Mouse (Mus musculus) Patski (cell line): ENCODE data around the gene Myh1. TPM values are rescaled to one million over a fixed set of nuclear protein-coding genes. Genes with fewer than 3 reads are reported as not detected.
A peak's percentile ranks its signal among the peaks of the same experiment; 100 is the strongest.

Source experiments
- ATAC-seq: fragments of 100-300 bp; one replicate; pipeline ENCODE4 v1.8.0; 2021
- CTCF ChIA-PET: fragments of 350-600 bp; sonication (Branson Sonifier 250); formaldehyde crosslinking; loops from one replicate; lab custom pipeline; 2022; ENCODE audit warnings: inconsistent platforms; lab: Charles Lee
- POLR2A ChIA-PET: fragments of 350-600 bp; sonication (Branson Sonifier 250); formaldehyde crosslinking; loops from one replicate; lab custom pipeline; 2022; ENCODE audit warnings: antibody characterized with exemption, inconsistent platforms; lab: Charles Lee
- DNase-seq: peaks from one replicate; pipeline ENCODE4 v3.0.0-alpha.2; 2011; ENCODE audit warnings: low read depth, low spot score
- H3K27me3 ChIP-seq: fragments of 371-371 bp; one replicate; pipeline ENCODE4 v1.5.1; 2021
- CTCF ChIP-seq: fragments of 100-300 bp; IDR thresholded peaks from one replicate; pipeline ENCODE4 v1.5.1; 2021
- in situ Hi-C: fragments of 300-500 bp; cut with MboI; formaldehyde crosslinking; loops from 3 replicates; pipeline ENCODE4 v1.11.1; 2018; ENCODE audit warnings: low pct_unique_long_range_greater_than_20kb, mixed read lengths
- polyA plus RNA-seq: library from polyadenylated mRNA; unstranded; gene quantifications from one replicate; pipeline ENCODE4 v1.2.3, GENCODE M21; 2021

Gene Myh1
- polyA plus RNA-seq, 1 experiment from 2014 or later, result not detected

DNA sequence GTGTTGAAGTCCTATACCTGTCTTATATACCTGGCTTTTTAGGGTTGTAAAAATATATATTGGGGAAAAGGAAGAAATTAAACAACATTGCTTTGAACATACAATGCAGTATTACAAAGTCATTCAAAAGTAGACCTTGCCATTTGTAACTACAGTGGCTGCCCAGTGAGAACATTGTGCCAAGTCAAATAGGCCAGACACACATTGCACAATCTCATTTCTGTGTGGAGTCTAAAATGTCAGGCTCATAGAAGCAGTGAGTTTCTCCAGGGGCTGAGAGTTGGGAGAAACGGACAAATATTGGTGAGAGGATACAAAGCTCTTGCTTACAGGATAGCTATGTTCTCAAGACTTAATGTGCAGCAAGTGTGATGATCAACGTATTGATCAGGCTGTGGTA, 30.1 kb downstream of the Myh1 start:
- TF ChIP-seq CTCF, result no peak
- no peak for ATAC-seq
- in situ Hi-C loops, result loop anchor here (5.0 kb wide), 1 partner anchor 118 kb away; no protein-coding TSS in a partner anchor
- CTCF ChIA-PET, result no interaction called here
- POLR2A ChIA-PET, result no interaction called here
- H3K27me3 ChIP-seq, result peaks cover 21% of the 10 kb centered on the region
- DNase-seq, result no peak

DNA sequence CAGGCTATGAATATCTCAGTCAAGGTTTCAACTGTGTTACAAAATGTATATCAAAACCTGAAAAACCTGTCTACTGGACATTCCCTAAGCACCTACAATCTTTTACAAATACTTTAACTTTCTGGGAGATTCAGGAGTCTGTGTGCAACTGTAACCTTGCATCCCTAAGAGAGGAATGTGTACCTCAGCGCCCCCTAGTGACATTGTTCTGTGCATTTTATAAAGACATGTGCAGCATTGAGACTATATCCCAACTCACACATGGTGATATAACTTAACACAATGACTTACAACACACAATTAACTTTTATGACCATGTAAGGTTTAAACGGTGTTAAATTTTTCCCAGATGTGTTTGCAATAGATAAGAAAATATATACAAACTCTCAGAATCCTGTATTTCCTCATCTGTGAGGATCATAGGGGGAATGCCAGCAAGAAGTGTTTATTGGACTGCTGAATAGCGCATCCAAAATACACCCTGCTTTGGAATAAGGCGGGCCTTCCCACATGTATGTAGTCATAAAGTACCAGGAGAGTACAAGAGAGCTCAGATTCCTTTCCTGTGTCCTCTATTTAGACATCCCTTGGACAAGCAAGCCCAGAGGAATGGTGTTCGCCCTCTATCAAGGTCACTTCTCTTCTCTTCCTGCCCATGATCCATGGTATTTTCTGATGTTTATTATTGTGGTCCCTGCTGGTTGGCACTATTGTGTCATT, 35.9 kb downstream of the Myh1 start:
- ChIA-PET POLR2A (no interaction called here), CTCF (interaction anchor here (2.0 kb wide), 1 partner anchor 19 kb away, joined by 4 read pairs; no protein-coding TSS in a partner anchor)
- ATAC-seq (no peak), DNase-seq (no peak)
- in situ Hi-C loops, result no loop called here
- TF ChIP-seq CTCF, result peak; percentile 50
- peaks cover 25% of the 10 kb centered on the region for H3K27me3 ChIP-seq

DNA sequence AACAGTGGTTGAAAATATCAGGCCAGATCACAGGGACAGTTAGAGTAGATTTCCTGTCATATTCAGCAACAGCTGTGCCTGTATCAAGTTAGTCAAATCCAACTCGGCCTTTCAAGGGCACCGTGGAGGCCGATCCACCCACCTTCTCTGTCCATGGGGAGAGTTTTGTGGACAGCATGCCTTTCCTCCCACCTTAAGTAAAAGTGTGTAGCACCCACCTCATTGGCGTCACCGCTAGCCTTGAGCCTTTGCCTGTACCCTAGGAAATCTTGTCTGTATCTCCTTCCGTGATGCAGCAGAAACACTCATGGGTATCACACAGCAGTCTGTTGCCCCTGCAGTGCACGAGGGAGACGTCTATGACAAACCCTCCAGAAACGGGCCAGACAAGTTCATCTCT, 36.9 kb downstream of the Myh1 start:
- POLR2A ChIA-PET, result no interaction called here
- CTCF ChIA-PET, result interaction anchor here (2.0 kb wide), 1 partner anchor 18 kb away, joined by 4 read pairs; no protein-coding TSS in a partner anchor
- ATAC-seq, result no peak
- peaks cover 19% of the 10 kb centered on the region for H3K27me3 ChIP-seq
- DNase-seq, result no peak
- no peak for TF ChIP-seq CTCF
- in situ Hi-C loops, result no loop called here

DNA sequence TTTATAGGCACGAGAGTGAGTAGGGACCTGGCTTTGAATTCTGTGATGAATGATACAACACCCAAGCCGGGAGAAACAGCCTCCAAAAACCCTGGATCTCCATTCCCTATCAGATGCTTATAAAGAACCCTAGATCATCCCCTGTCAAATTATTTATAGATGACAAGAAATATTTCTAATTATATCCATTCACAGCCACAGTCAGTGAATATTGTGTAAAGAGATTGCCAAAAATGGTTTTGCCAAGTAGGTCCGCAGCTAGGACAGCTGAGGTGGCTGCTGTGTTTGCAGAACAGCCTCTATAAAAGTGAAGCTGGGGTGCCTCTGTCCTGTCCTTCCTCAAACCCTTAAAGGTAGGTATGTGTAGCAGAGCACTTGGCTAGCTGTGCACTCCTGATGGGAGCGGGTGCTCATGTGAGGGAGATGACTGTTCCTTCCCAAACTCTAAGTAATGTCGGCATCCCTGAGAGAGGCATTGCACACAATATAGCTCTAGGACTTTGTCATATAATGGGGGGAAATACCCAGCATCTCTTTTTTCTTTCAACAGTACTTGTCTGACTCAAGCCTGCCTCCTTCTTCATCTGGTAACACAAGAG, 37.7 kb downstream of the Myh1 start, which contains the start of gene Myh4:
TSS of gene Myh4 (plus strand) at position 549 of the 599 bp plus-strand sequence.
- CTCF ChIA-PET, result interaction anchor here (2.0 kb wide), 1 partner anchor 17 kb away, joined by 4 read pairs; no protein-coding TSS in a partner anchor
- ATAC-seq (no peak), DNase-seq (no peak)
- H3K27me3 ChIP-seq, result peaks cover 13% of the 10 kb centered on the region
- no peak for TF ChIP-seq CTCF
- POLR2A ChIA-PET, result interaction anchor here (0.6 kb wide), 1 partner anchor 9 kb away, joined by 3 read pairs; no protein-coding TSS in a partner anchor
- in situ Hi-C loops, result no loop called here

DNA sequence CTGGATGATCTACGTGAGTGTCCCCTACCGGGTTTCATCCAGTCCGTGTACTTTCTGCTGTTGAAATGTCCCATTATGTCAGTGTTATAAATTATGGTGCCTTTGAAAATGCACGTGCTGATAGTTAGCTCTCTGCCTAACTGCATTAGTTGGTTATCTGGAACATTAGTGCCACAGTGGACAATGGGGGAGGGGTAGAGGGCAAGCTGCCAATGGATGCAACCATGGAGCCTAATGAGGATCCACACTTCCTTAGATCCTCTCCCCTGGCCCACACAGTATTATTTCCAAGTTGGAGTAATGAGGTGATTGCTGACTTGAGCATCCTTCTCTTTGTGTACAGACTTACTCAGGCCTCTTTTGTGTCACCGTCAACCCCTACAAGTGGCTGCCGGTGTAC, 41.2 kb downstream of the Myh1 start:
- in situ Hi-C loops, result no loop called here
- ChIA-PET CTCF (interaction anchor here (1.1 kb wide), 1 partner anchor 17 kb away, joined by 3 read pairs; no protein-coding TSS in a partner anchor), POLR2A (no interaction called here)
- ATAC-seq, result no peak
- no peak for TF ChIP-seq CTCF
- H3K27me3 ChIP-seq, result peaks cover 13% of the 10 kb centered on the region
- DNase-seq, result no peak

DNA sequence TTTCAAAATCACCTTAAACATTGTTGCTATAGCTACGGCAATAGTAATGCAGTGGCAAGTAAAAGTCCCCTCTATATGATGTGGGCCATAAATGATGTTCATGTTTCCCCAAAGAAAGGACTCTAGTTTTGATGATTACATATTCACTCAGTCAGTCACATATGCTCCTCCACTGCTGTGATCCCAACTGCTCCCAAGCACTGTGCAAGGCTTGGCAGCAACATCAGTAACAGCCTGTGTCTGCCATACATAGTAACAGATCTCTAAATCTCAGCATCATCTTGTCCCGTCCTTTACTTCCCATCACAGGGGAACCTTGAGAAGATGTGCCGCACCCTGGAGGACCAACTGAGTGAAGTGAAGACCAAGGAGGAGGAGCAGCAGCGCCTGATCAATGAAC, 53.8 kb downstream of the Myh1 start:
- POLR2A ChIA-PET, result no interaction called here
- no peak for ATAC-seq

DNA sequence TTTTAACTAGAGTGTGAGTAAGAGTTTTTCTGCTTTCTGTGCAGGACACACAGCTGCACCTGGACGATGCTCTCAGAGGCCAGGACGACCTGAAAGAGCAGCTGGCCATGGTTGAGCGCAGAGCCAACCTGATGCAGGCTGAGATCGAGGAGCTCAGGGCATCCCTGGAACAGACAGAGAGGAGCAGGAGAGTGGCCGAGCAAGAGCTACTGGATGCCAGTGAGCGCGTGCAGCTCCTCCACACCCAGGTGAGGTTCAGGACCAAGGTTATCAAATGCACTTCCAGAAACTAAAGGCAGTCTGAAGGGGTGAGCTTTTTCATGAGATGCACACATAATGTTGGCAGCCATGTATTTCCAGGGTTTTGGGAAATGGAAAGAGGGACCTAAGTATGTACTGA, 57.2 kb downstream of the Myh1 start:
- ATAC-seq (no peak), DNase-seq (no peak)
- TF ChIP-seq CTCF, result no peak
- CTCF ChIA-PET, result no interaction called here
- peaks cover 45% of the 10 kb centered on the region for H3K27me3 ChIP-seq
- POLR2A ChIA-PET, result no interaction called here
- in situ Hi-C loops, result no loop called here

More for the DNA sequence above, 53.8 kb downstream of the Myh1 start:
- peaks cover 47% of the 10 kb centered on the region for H3K27me3 ChIP-seq
- in situ Hi-C loops, result no loop called here
- CTCF ChIA-PET, result interaction anchor here (1.7 kb wide), 1 partner anchor 17 kb away, joined by 4 read pairs; no protein-coding TSS in a partner anchor
- no peak for DNase-seq
- TF ChIP-seq CTCF, result no peak

DNA sequence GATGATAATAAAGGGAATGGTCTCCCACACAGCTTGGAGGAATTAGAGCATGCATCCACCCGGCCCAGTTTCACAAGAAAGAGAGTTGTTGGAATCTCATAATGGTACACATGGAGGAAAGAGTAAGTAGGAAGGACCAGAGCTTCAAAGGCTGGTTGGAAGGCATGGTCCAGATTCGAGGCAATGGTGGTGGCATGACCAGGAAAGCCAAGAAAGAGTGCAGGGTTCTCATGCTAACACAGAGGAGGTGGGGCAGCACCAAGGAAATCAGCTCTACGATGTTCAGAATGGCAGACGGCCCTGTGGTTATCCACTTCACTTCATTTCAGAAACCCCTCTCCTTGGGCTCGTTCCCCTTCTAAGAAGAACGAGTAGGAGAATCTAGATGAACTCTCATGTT, 61.1 kb downstream of the Myh1 start:
- ChIA-PET CTCF (no interaction called here), POLR2A (interaction anchor here (0.6 kb wide), 1 partner anchor 43 kb away, joined by 4 read pairs; no protein-coding TSS in a partner anchor)
- no peak for DNase-seq
- H3K27me3 ChIP-seq, result peaks cover 34% of the 10 kb centered on the region
- in situ Hi-C loops, result no loop called here
- no peak for TF ChIP-seq CTCF
- no peak for ATAC-seq

Other genes with a start within 250 kb of the Myh1 start
- not detected for gene Tmem238l, start 243.4 kb upstream of the Myh1 start, polyA plus RNA-seq
- 6.6 TPM for gene Tmem220, start 174.9 kb upstream of the Myh1 start, polyA plus RNA-seq
- gene Adprm, start 147.5 kb upstream of the Myh1 start, polyA plus RNA-seq, result 27.9 TPM
- gene Sco1, start 147.4 kb upstream of the Myh1 start, polyA plus RNA-seq, result 16.2 TPM
- gene Myh3, start 121.8 kb upstream of the Myh1 start, polyA plus RNA-seq, result 0.01 TPM
- gene Myh2, start 29.0 kb upstream of the Myh1 start, polyA plus RNA-seq, result not detected
- gene Myh4, start 38.0 kb downstream of the Myh1 start, polyA plus RNA-seq, result not detected
- gene Myh8, start 77.1 kb downstream of the Myh1 start, polyA plus RNA-seq, result not detected
- gene Myh13, start 121.6 kb downstream of the Myh1 start, polyA plus RNA-seq, result not detected